Mouse (Mus musculus) midbrain, postnatal 0 days (tissue): ENCODE results near the gene Sh3pxd2a. TPM values are rescaled to one million over a fixed set of nuclear protein-coding genes. Genes with fewer than 3 reads are reported as not detected.

Experiments used
- ATAC-seq: fragments of 200-750 bp; cut with Nextera tagmentation; 2 replicates; pipeline ENCODE4 v1.8.0; 2017; ENCODE audit warnings: moderate number of reproducible peaks, mild to moderate bottlenecking, moderate TSS enrichment, moderate library complexity; ENCODE audit not compliant: low FRiP score
- DNase-seq: peaks from one replicate; pipeline ENCODE4 v3.0.0-alpha.2; 2015; ENCODE audit warnings: low spot score
- H3K27ac ChIP-seq: fragments of 300-500 bp; sonication (generic); 2 replicates; pipeline ENCODE4 v1.5.1; 2014; ENCODE audit warnings: low read depth, mild to moderate bottlenecking, low read length, mixed read lengths
- H3K27me3 ChIP-seq: fragments of 300-500 bp; sonication (generic); 2 replicates; pipeline ENCODE4 v1.6.1; 2014; ENCODE audit warnings: low read length, control low read depth, mixed read lengths; ENCODE audit not compliant: insufficient read depth
- H3K36me3 ChIP-seq: fragments of 300-500 bp; sonication (generic); 2 replicates; pipeline ENCODE4 v1.6.1; 2014; ENCODE audit warnings: low read length, control low read depth, mixed read lengths; ENCODE audit not compliant: insufficient read depth
- H3K4me1 ChIP-seq: fragments of 300-500 bp; sonication (generic); 2 replicates; pipeline ENCODE4 v1.6.1; 2014; ENCODE audit warnings: mild to moderate bottlenecking, control low read depth, antibody characterized with exemption, low read length, mixed read lengths; ENCODE audit not compliant: insufficient read depth
- H3K4me2 ChIP-seq: fragments of 300-500 bp; sonication (generic); 2 replicates; pipeline ENCODE4 v1.6.1; 2014; ENCODE audit warnings: low read depth, mild to moderate bottlenecking, low read length, mixed read lengths; ENCODE audit not compliant: poor library complexity, severe bottlenecking
- H3K4me3 ChIP-seq: fragments of 300-500 bp; sonication (generic); 2 replicates; pipeline ENCODE4 v1.5.1; 2014; ENCODE audit warnings: low read depth, mild to moderate bottlenecking, low read length, moderate library complexity
- H3K9ac ChIP-seq: fragments of 300-500 bp; sonication (generic); replicated peaks from 2 replicates; pipeline ENCODE4 v1.6.1; 2014; ENCODE audit warnings: mild to moderate bottlenecking, low read length, moderate library complexity, mixed read lengths; ENCODE audit not compliant: poor library complexity, severe bottlenecking
- H3K9me3 ChIP-seq: fragments of 300-500 bp; sonication (generic); 2 replicates; pipeline ENCODE4 v1.6.1; 2016; ENCODE audit warnings: low read length, control low read depth
- CTCF ChIP-seq: IDR thresholded peaks from 2 replicates; pipeline ENCODE4 v1.5.1; 2016; ENCODE audit warnings: antibody characterized with exemption, mild to moderate bottlenecking
- WGBS: fragments of 180-500 bp; shearing (Covaris S2); extraction: QIAGEN DNeasy Blood & Tissue Kit; methylation state at CpG from one replicate; pipeline ENCODE4 v1.1.7; 2014; 5-methylcytosine and 5-hydroxymethylcytosine counted together
- polyA plus RNA-seq: library from polyadenylated mRNA; unstranded; fragments of >200 nt; fragmentation: Nextera tagmentation; extraction: Ambion mirVana; gene quantifications from 2 replicates; pipeline ENCODE4 v1.2.1, GENCODE M21; 2015
- total RNA-seq: library from RNA; depleted of rRNA; stranded (reverse); fragments of >200 nt; gene quantifications from 2 replicates; pipeline ENCODE4 v1.2.3, GENCODE M21; 2014

The Sh3pxd2a gene
- total and polyA plus RNA-seq, 2 experiments from 2014 or later, result 1.5 to 21.0 TPM

- Histone ChIP-seq H3K27me3 (no peaks in the 10 kb centered on the region), H3K4me1 (no peaks in the 10 kb centered on the region), H3K9me3 (no peaks in the 10 kb centered on the region), H3K27ac (no peak overlapping the region), H3K4me2 (no peak overlapping the region), H3K4me3 (no peak overlapping the region), H3K9ac (no peak overlapping the region), H3K36me3 (peaks cover 15% of the 10 kb centered on the region)
- no peak for ATAC-seq
- WGBS, result 49% methylated on average over 11 of the region's 11 CpGs
- DNase-seq, result peak; percentile 81
- peak; percentile 87 for TF ChIP-seq CTCF
Measured at GRCm38 (mm10) chr19:47264322-47265092, 199.7 kb downstream of the Sh3pxd2a start.

DNA sequence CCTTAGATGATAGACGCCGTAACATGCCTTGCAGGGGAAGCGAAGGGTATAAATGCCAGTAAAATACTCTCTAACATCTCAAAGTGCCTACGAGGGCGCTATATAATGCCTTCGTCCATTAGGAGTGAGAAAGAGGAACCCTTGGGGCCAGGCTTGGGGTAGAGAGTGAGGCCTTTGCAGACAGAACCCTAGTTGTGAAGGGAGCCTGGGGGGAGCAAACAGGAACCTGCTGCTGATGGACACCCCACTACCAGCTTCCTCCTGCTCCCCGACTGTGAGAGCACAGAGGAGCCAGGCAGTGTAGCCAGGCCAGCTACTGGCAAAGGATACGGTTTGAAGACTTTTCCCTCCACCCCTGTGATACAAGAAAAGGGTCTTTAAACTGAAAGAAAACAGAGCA, 200.6 kb downstream of the Sh3pxd2a start:
- H3K9ac ChIP-seq, result no peak overlapping the region
- whole genome bisulfite sequencing, result 88% methylated on average over 8 of the region's 8 CpGs

DNA sequence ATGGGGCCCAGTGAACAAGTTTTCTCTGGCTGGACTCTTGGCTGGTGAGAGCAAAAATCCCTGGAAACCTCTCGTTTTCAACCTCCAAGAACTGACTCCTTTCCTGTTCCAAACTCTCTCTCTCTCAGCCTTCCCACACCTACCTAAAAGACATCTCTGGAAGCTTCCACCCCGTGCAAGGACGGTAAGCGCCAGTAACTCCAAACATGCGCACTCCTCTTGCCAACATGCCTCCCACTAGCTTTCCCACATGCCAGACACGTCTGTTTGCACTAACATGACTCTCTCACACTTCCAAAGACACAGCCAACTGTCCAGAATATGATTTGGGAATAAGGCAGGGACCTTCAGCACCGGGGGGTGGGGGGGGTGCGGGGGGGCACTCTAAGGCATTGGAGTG, 203.0 kb downstream of the Sh3pxd2a start:
- no peak for TF ChIP-seq CTCF
- Histone ChIP-seq H3K4me2 (no peak overlapping the region), H3K36me3 (peaks cover 7% of the 10 kb centered on the region; the same call in 1 of the 2 replicates), H3K4me3 (no peak overlapping the region), H3K9me3 (no peaks in the 10 kb centered on the region), H3K27me3 (no peaks in the 10 kb centered on the region), H3K27ac (no peak overlapping the region), H3K4me1 (no peaks in the 10 kb centered on the region), H3K9ac (no peak overlapping the region)
- DNase-seq (no peak), ATAC-seq (no peak)
- WGBS, result 86% methylated on average over 8 of the region's 8 CpGs

More for the DNA sequence above, 200.6 kb downstream of the Sh3pxd2a start:
- Histone ChIP-seq H3K4me3 (no peak overlapping the region), H3K36me3 (peaks cover 13% of the 10 kb centered on the region), H3K4me2 (no peak overlapping the region), H3K4me1 (no peaks in the 10 kb centered on the region), H3K9me3 (no peaks in the 10 kb centered on the region), H3K27me3 (no peaks in the 10 kb centered on the region), H3K27ac (no peak overlapping the region)
- no peak for TF ChIP-seq CTCF
- no peak for DNase-seq
- no peak for ATAC-seq

- TF ChIP-seq CTCF, result peak; percentile 75
- Histone ChIP-seq H3K36me3 (peaks cover 7% of the 10 kb centered on the region; the same call in 1 of the 2 replicates), H3K27ac (no peak overlapping the region), H3K9me3 (no peaks in the 10 kb centered on the region), H3K4me1 (no peaks in the 10 kb centered on the region), H3K4me3 (no peak overlapping the region), H3K9ac (no peak overlapping the region), H3K4me2 (no peak overlapping the region), H3K27me3 (no peaks in the 10 kb centered on the region)
- peak; percentile 46 for DNase-seq
- ATAC-seq, result no peak
- WGBS, result 15% methylated on average over 5 of the region's 5 CpGs
Measured at GRCm38 (mm10) chr19:47259581-47259980, 204.6 kb downstream of the Sh3pxd2a start.

GRCm38 (mm10) chr19:47255919-47256318, 208.3 kb downstream of the Sh3pxd2a start:
- H3K4me1 ChIP-seq, result no peaks in the 10 kb centered on the region
- 81% methylated on average over 6 of the region's 6 CpGs for WGBS

GRCm38 (mm10) chr19:47255036-47255435, 209.2 kb downstream of the Sh3pxd2a start:
- Histone ChIP-seq H3K27ac (no peak overlapping the region), H3K36me3 (peaks cover 7% of the 10 kb centered on the region; the same call in 1 of the 2 replicates), H3K4me2 (no peak overlapping the region), H3K4me3 (no peak overlapping the region), H3K9me3 (no peaks in the 10 kb centered on the region), H3K27me3 (peaks cover 27% of the 10 kb centered on the region), H3K4me1 (no peaks in the 10 kb centered on the region), H3K9ac (no peak overlapping the region)
- DNase-seq, result no peak
- no peak for TF ChIP-seq CTCF
- WGBS, result 76% methylated on average over 2 of the region's 2 CpGs
- no peak for ATAC-seq

More at GRCm38 (mm10) chr19:47255919-47256318, 208.3 kb downstream of the Sh3pxd2a start:
- Histone ChIP-seq H3K36me3 (peaks cover 7% of the 10 kb centered on the region; the same call in 1 of the 2 replicates), H3K9me3 (no peaks in the 10 kb centered on the region), H3K27ac (no peak overlapping the region), H3K9ac (no peak overlapping the region), H3K27me3 (peaks cover 27% of the 10 kb centered on the region), H3K4me3 (no peak overlapping the region), H3K4me2 (no peak overlapping the region)
- ATAC-seq (no peak), DNase-seq (no peak)
- no peak for TF ChIP-seq CTCF
